Mouse (Mus musculus) forebrain, postnatal 0 days (tissue): ENCODE measurements around the gene Pdgfra. TPM values are rescaled to one million over a fixed set of nuclear protein-coding genes. Genes with fewer than 3 reads are reported as not detected.

ENCODE experiments used
- ATAC-seq: fragments of 200-750 bp; cut with Nextera tagmentation; 2 replicates; pipeline ENCODE4 v1.8.0; 2017; ENCODE audit warnings: mild to moderate bottlenecking, moderate library complexity
- DNase-seq: peaks from one replicate; pipeline ENCODE4 v3.0.0-alpha.2; 2015
- H3K27ac ChIP-seq: fragments of 300-500 bp; sonication (generic); 2 replicates; pipeline ENCODE4 v1.5.1; 2014; ENCODE audit warnings: low read depth, mild to moderate bottlenecking, antibody characterized with exemption, low read length, moderate library complexity, mixed read lengths
- H3K27me3 ChIP-seq: fragments of 300-500 bp; sonication (generic); 2 replicates; pipeline ENCODE4 v1.6.1; 2014; ENCODE audit warnings: mild to moderate bottlenecking, low read length, mixed read lengths; ENCODE audit not compliant: insufficient read depth
- H3K36me3 ChIP-seq: fragments of 300-500 bp; sonication (generic); 2 replicates; pipeline ENCODE4 v1.6.1; 2014; ENCODE audit warnings: mild to moderate bottlenecking, moderate library complexity; ENCODE audit not compliant: insufficient read depth
- H3K4me1 ChIP-seq: fragments of 300-500 bp; sonication (generic); 2 replicates; pipeline ENCODE4 v1.6.1; 2014; ENCODE audit warnings: antibody characterized with exemption; ENCODE audit not compliant: insufficient read depth
- H3K4me2 ChIP-seq: fragments of 300-500 bp; sonication (generic); 2 replicates; pipeline ENCODE4 v1.6.1; 2014; ENCODE audit warnings: low read depth, mild to moderate bottlenecking, moderate library complexity
- H3K4me3 ChIP-seq: fragments of 300-500 bp; sonication (generic); 2 replicates; pipeline ENCODE4 v1.5.1; 2014; ENCODE audit warnings: low read depth, low read length, mixed read lengths
- H3K9ac ChIP-seq: fragments of 300-500 bp; sonication (generic); 2 replicates; pipeline ENCODE4 v1.6.1; 2014; ENCODE audit warnings: mild to moderate bottlenecking
- H3K9me3 ChIP-seq: fragments of 300-500 bp; sonication (generic); 2 replicates; pipeline ENCODE4 v1.6.1; 2016; ENCODE audit warnings: low read length
- CTCF ChIP-seq: sonication (generic); IDR thresholded peaks from 2 replicates; pipeline ENCODE4 v1.5.1; 2016; ENCODE audit warnings: antibody characterized with exemption, control low read depth, low read depth
- WGBS: fragments of 180-500 bp; shearing (Covaris S2); extraction: QIAGEN DNeasy Blood & Tissue Kit; methylation state at CpG from one replicate; pipeline ENCODE4 v1.1.7; 2014; 5-methylcytosine and 5-hydroxymethylcytosine counted together
- polyA plus RNA-seq: library from polyadenylated mRNA; unstranded; fragments of >200 nt; fragmentation: Nextera tagmentation; extraction: Ambion mirVana; gene quantifications from 2 replicates; pipeline ENCODE4 v1.2.1, GENCODE M21; 2015
- total RNA-seq: library from RNA; depleted of rRNA; stranded (reverse); fragments of >200 nt; gene quantifications from 2 replicates; pipeline ENCODE4 v1.2.3, GENCODE M21; 2014

Gene Pdgfra
- total and polyA plus RNA-seq, 2 experiments from 2014 or later, result 14.0 to 49.9 TPM

DNA sequence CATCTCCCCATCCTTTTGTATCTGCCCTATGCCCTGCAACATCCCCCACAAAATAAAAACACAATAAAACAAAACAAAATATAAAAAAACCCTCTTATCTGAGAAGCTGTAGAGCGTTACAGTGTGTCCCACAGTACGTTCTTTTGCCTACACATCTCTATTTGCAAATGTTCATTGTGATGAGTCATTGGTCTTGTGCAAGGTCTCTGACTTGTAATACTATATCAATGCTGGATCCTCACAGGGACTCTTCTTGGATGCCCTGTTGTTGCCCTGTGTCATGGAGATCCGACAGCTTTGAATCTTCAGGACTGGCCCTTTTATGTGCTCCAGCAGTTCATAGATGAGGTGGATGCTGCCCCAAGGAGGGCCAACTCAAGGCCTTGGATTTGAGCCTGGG, 55.8 kb downstream of the Pdgfra start:
- no peak overlapping the region for H3K27ac ChIP-seq
- WGBS, result 90% methylated on average over 3 of the region's 3 CpGs
- DNase-seq, result no peak
- ATAC-seq, result no peak
- H3K4me2 ChIP-seq, result no peak overlapping the region
- H3K36me3 ChIP-seq, result no peaks in the 10 kb centered on the region
- TF ChIP-seq CTCF, result no peak
- H3K27me3 ChIP-seq, result no peaks in the 10 kb centered on the region
- no peak overlapping the region for H3K4me3 ChIP-seq
- no peaks in the 10 kb centered on the region for H3K4me1 ChIP-seq
- H3K9ac ChIP-seq, result no peak overlapping the region
- H3K9me3 ChIP-seq, result no peaks in the 10 kb centered on the region

DNA sequence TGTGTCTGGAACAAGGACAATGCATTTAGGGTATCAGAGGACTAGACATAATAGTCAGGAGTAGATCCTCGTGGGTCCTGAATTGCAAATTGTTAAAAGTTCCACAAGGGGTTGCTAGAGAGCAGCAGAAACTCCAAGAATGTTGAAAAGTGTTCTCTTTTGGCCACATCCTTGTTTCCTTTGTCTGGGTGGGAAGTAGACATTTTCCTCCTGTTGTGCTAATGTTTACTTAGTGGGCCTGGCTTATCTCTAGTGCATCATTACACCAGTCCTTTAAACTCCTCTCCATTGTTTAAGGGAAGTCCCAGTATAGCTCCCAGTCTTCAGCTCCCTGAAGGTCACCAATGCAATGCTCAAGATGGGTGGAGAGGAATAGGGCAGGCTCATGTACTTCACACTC, 57.9 kb downstream of the Pdgfra start:
- ATAC-seq, result peak; percentile 40
- Histone ChIP-seq H3K27me3 (no peaks in the 10 kb centered on the region), H3K9me3 (no peaks in the 10 kb centered on the region), H3K36me3 (no peaks in the 10 kb centered on the region), H3K9ac (no peak overlapping the region), H3K4me3 (no peak overlapping the region), H3K4me1 (no peaks in the 10 kb centered on the region), H3K27ac (no peak overlapping the region), H3K4me2 (no peak overlapping the region)
- WGBS, result 11% methylated on average over 1 of the region's 1 CpGs
- peak; percentile 78 for TF ChIP-seq CTCF
- peak; percentile 77 for DNase-seq

DNA sequence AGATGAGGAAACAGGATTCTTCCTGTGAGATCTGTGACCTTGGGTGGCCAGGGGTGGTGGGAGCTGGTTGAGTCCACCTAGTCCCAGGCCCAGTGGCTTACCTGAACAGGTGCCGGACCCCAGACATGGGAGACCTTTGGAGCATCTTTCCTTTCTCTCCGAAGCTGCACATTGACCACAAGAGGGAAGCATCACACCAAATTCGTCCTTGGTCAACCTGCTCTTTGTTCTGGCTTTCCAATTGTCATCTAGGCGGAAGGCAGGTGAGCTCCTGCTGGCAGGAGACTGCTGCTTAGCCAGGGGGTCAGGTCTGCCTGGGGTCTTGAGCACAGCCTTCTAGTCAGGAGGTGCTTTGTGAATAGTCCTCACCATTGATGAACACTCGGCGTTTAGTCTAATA, 62.4 kb downstream of the Pdgfra start:
- Histone ChIP-seq H3K4me1 (no peaks in the 10 kb centered on the region), H3K27me3 (no peaks in the 10 kb centered on the region), H3K27ac (no peak overlapping the region), H3K4me3 (no peak overlapping the region), H3K36me3 (no peaks in the 10 kb centered on the region), H3K4me2 (no peak overlapping the region), H3K9ac (no peak overlapping the region), H3K9me3 (no peaks in the 10 kb centered on the region)
- peak; percentile 72 for TF ChIP-seq CTCF
- peak; percentile 56 for DNase-seq
- 50% methylated on average over 6 of the region's 6 CpGs for WGBS
- ATAC-seq, result 0 out of 2 replicates have a peak, but pooled peaks have one; percentile 16

DNA sequence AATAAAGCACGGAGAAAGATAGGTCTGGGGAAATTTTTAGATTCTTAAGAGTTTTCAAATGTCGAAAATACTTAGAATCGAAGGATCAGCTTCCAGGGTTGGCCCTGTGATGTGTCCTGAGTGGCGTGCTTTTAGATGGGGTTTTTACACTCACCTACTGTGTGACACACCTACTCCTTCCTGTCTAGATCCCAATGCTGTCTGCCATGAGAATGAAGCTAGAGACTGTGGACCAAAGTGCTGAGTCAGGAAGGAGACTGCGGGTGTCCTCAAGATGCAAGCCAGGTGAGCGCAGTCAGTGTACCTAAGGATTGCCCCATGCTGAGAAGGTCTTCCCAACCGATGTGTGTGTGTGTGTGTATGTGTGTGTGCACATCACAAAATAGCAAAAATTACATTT, 62.8 kb downstream of the Pdgfra start:
- H3K4me1 ChIP-seq, result no peaks in the 10 kb centered on the region
- TF ChIP-seq CTCF, result no peak
- DNase-seq, result no peak
- H3K27me3 ChIP-seq, result no peaks in the 10 kb centered on the region
- no peak overlapping the region for H3K9ac ChIP-seq
- H3K4me2 ChIP-seq, result no peak overlapping the region
- H3K36me3 ChIP-seq, result no peaks in the 10 kb centered on the region
- no peaks in the 10 kb centered on the region for H3K9me3 ChIP-seq
- WGBS, result 84% methylated on average over 7 of the region's 7 CpGs
- no peak overlapping the region for H3K4me3 ChIP-seq
- ATAC-seq, result no peak
- no peak overlapping the region for H3K27ac ChIP-seq

DNA sequence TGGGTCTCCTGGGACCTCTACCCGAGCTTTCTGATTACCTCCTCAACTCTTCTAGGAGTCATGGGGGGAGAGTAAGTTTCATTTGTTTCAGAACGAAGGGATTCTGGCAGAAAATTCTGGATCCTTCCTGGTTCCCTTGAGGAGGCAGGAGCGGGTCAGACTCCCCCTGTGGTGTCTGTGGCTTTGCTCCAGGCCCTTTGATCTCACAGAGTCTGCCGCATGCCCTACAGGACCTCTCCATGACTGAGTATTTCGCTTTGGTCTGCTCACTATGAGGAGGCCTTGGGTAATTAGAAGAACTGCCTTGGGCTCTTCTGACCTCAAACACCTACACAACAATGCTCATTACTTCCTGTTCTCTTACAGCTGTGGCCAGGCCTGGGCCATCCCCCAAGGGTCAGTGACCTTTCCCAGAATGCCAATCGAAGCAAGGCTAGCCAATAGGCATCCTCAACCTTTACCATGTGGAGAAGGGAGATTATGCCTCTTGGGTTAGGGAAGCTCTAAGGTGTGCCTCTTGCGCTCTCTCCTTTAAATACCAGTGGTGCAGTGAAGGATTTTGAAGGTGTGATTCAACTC, 63.7 kb downstream of the Pdgfra start:
- no peak overlapping the region for H3K4me2 ChIP-seq
- H3K36me3 ChIP-seq, result no peaks in the 10 kb centered on the region
- 65% methylated on average over 7 of the region's 7 CpGs for WGBS
- H3K4me3 ChIP-seq, result no peak overlapping the region
- H3K27ac ChIP-seq, result no peak overlapping the region
- no peaks in the 10 kb centered on the region for H3K4me1 ChIP-seq
- ATAC-seq, result no peak
- no peak for DNase-seq
- TF ChIP-seq CTCF, result no peak
- H3K27me3 ChIP-seq, result no peaks in the 10 kb centered on the region
- H3K9me3 ChIP-seq, result no peaks in the 10 kb centered on the region
- no peak overlapping the region for H3K9ac ChIP-seq

DNA sequence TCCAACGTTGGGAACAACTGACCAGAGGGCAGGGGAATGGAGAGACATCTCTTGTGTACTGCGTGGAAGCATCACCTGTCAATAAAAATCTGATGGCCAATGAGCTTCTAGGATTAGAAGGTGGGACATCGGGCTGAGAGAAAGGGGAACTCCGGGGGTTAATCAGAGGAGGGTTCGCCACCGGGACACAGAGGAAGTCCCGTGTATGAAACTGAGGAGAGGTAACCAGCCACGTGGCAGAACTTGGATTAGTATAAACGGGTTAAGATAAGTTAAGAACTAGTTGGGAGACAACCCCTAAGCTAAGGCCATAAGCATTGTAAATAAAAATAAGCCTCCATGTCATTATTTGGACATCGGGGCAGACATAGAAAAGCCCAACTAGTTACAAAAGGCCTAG, 69.5 kb downstream of the Pdgfra start:
- Histone ChIP-seq H3K4me2 (no peak overlapping the region), H3K27me3 (no peaks in the 10 kb centered on the region), H3K9ac (no peak overlapping the region), H3K36me3 (no peaks in the 10 kb centered on the region), H3K4me3 (no peak overlapping the region), H3K9me3 (no peaks in the 10 kb centered on the region), H3K27ac (no peak overlapping the region), H3K4me1 (peaks cover 4% of the 10 kb centered on the region; the same call in 1 of the 2 replicates)
- ATAC-seq (no peak), DNase-seq (no peak)
- TF ChIP-seq CTCF, result no peak
- WGBS, result 91% methylated on average over 10 of the region's 10 CpGs

DNA sequence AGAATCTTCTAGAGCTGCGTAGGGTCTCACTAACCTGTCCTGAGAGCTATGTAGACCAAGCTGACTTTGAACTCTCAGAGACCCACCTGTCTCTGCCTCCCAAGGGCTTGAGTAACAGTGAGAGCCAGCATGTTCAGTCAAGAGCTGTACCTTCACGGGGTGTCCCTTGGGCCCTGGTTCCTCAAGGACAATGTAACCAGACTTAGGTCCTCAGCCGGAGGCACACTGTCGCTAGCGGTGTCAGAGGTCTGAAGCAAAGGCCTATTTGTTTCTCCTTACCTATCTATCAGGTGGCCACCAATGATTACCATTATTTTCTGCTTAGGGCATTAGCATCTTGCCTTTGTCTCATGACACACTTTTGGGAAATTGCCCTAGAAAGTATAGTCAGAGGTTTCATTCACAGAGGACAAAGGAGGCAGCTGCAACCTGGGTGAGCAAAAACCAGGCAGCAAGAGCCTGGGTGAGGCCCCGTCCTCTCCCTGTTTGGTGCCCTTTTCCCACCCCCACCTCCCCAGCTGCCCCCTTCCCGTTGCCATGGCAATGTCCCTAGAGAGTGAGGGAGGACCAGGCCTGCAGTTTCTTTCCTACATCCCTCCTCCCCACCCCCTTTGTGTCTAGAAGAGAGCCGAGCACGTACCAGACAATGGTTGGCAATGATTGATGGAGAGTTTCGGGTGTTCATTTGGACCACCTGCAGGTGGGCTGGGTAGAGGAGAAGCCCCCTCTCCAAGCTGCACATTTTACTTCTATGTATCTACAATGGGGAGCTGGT, 70.6 kb downstream of the Pdgfra start:
- H3K4me2 ChIP-seq, result no peak overlapping the region
- no peak overlapping the region for H3K9ac ChIP-seq
- H3K27ac ChIP-seq, result no peak overlapping the region
- H3K4me1 ChIP-seq, result peaks cover 4% of the 10 kb centered on the region; the same call in 1 of the 2 replicates
- ATAC-seq, result peak; percentile 50
- H3K27me3 ChIP-seq, result no peaks in the 10 kb centered on the region
- H3K36me3 ChIP-seq, result no peaks in the 10 kb centered on the region
- no peak for TF ChIP-seq CTCF
- no peak for DNase-seq
- H3K9me3 ChIP-seq, result no peaks in the 10 kb centered on the region
- 53% methylated on average over 10 of the region's 10 CpGs for WGBS
- H3K4me3 ChIP-seq, result no peak overlapping the region
